Comparison of ENCODE assay signal across 8 mouse cellular contexts in the genomic region with DNA sequence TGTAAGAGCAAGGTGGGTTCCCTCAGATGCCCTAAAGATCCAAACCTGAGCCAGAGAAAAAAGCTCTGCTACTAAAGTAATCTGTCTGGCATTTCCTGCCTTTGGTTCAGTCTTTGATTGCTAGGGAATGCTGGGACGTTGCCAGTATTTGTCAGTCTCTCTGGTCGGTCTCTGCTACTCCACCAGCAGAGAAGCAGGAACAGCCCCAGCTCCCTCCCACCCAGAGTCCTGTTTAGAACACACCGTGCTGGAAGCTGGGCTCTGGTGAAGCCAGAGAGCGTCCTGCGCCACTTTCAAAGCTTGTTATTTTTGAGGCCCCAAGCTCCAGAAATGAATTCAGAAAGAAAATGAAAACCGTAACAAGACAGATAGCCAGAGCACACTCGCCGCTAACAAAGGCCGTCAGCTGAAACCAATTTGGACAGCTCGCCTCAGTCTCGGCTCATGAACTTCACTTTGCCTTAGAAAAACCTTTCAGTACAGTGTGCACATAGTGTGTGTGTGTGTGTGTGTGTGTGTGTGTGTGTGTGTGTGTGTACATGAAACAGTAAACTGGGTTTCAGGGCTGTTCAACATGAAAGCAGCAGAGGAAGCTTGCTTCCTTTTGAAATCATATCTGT.
A peak's percentile ranks its signal among the peaks of the same experiment; 100 is the strongest.
DNase-seq lines count a peak whose midpoint lies in the region; ATAC-seq and TF ChIP-seq lines count a peak whose summit lies in the region.

No protein-coding gene starts in this region.

- peak; percentile 69 for ATAC-seq in heart, embryonic 16.5 days (replicated peaks; ENCODE audit: extremely low read depth, insufficient read depth, low FRiP score)

- H3K9me3 ChIP-seq in heart, embryonic 16.5 days (replicated peaks; ENCODE audit: control insufficient read depth, low read length): no peaks in the 10 kb centered on the region

- H3K4me3 ChIP-seq in heart, embryonic 16.5 days (ENCODE audit: low read length): peak overlapping the region; percentile 14; the same call in 1 of the 2 replicates

- no peaks in the 10 kb centered on the region for H3K27me3 ChIP-seq in heart, embryonic 16.5 days (ENCODE audit: control insufficient read depth, insufficient read depth, low read length)

- no peak overlapping the region for H3K9ac ChIP-seq in heart, embryonic 16.5 days (ENCODE audit: low read length)

- TF ChIP-seq CTCF in brain, embryonic 14.5 days (IDR thresholded peaks at IDR 0.05; ENCODE audit: borderline replicate concordance, extremely low read depth, insufficient read depth, insufficient read length): no peak

- WGBS in heart, embryonic 16.5 days: 42% methylated on average over 11 of the region's 11 CpGs

- no peak for TF ChIP-seq POLR2A in brain, embryonic 14.5 days (IDR thresholded peaks at IDR 0.05; ENCODE audit: borderline replicate concordance, extremely low read depth, insufficient read depth, insufficient read length, poor library complexity, severe bottlenecking)

- peak overlapping the region; percentile 69 for H3K27ac ChIP-seq in heart, embryonic 16.5 days (ENCODE audit: low read length)

- peak overlapping the region; percentile 46 for H3K4me2 ChIP-seq in heart, embryonic 16.5 days (ENCODE audit: low read depth, low read length)

- peak; percentile 20 for DNase-seq in gastrocnemius, adult 18-20 months (ENCODE audit: low spot score)
- no peak for DNase-seq in gastrocnemius, adult 8-10 months (ENCODE audit: low spot score in 2 of 2)
- DNase-seq in brain, embryonic 14.5 days (ENCODE audit: low read depth): peak; percentile 53
- peak; percentile 56 to 68 for DNase-seq in layer of hippocampus, adult 8-10 months (ENCODE audit: low spot score in 2 of 2)
- peak; percentile 26 for DNase-seq in retina, embryonic 14.5 days (ENCODE audit: low spot score)
- no peak for DNase-seq in spleen, postnatal 36 days (ENCODE audit: low spot score in 2 of 2)
- no peak for DNase-seq in thymus, postnatal 10 days (ENCODE audit: low spot score in 2 of 2)

- peaks cover 8% of the 10 kb centered on the region for H3K4me1 ChIP-seq in heart, embryonic 16.5 days (ENCODE audit: control insufficient read depth, insufficient read depth, low read length)

- no peaks in the 10 kb centered on the region for H3K36me3 ChIP-seq in heart, embryonic 16.5 days (ENCODE audit: control insufficient read depth, insufficient read depth)

Comparison
In these comparisons a context has a peak if more than half of its experiments do, and no peak if none do; other contexts are left out.
1. DNase-seq: peak in gastrocnemius, adult 18-20 months (single experiment), brain, embryonic 14.5 days (single experiment), layer of hippocampus, adult 8-10 months (2 of 2) and retina, embryonic 14.5 days (single experiment); none in gastrocnemius, adult 8-10 months (0 of 2), spleen, postnatal 36 days (0 of 2) and thymus, postnatal 10 days (0 of 2).